Mouse (Mus musculus): ENCODE data around the gene Slc7a7.
"Not testable (repeated sequence)": the region's sequence is repeated elsewhere in the genome, so short reads cannot be mapped to it uniquely, and the experiment has no call there.

Gene Slc7a7

DNA sequence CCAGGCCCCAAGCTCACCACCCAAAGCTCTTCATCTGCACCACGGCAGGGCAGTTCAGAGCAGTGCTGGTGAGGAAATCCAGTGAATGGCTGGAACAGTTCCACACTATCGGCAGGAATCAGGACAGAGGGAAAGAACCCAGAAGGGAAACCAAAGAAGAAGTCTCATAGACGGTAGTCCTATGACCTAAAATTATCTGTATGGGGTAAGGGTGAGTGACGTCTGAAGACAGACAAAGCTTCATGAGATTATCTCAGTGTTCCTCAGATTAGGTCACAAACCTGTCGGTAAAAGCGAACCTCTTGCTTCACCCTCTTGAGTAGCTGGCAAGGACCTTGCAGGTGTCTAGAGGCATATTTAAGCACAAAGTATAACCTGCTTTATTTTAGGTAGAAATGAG, 40.4 kb downstream of the Slc7a7 start:
- DNase-seq (ENCODE audit: low spot score), result no peak

DNA sequence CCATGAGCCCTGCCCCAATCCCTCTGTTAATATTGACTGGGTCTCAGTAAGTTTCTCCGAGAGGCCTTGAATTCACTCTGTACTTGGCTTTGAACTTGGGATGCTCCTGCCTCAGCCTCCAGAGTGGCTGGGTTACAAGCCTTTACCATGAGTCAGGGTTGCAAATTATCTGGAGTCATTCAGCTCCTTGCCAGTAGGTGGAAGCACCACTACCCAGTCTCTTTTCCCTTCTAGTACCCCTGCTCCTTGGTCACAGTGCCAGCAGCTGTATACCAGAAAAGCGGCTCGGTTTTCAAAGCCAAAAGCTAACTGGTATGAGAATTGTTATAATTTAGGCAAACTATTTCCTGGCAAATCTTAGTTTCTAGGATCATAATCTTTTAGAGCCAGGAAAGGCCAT, 41.7 kb downstream of the Slc7a7 start:
- DNase-seq (ENCODE audit: low spot score), result no peak

DNA sequence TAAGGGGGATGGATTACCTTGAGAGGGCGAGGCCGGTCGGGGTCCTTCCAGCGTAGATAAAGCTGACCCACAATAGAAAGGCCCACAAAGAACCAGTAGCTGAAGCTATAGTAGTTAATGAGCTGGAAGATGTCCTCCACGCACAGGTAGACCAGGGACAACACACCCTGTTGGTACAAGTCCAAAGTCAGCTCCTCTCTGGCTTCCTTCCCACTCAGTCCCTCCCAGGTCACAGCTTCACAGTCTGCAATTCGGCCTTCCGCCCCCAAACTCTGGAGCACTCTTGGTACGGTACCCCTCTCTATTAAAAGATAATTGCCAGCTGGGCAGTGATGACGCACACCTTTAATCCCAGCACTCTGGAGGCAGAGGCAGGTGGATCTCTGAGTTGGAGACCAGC, 44.7 kb downstream of the Slc7a7 start:
- DNase-seq (ENCODE audit: low spot score), result no peak

DNA sequence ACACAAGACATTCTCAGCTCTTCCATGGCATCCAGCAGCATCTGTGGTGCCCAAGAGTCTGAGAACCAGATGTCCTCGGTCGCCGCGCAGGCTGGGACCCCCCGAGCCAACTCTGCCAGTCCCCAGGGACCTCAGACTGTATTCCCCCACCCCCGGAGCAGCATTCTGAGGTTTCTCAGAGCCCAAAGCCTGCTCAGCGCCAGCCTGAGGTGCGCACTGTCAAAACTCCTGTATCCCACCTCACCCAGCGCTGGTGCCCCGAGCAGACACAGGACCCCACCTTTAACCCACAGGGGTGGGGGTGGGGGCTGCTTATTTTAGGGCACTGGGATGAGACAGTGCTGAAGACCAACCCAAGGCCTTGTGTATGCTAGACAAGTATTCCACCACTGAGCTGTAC, 46.1 kb downstream of the Slc7a7 start:
- DNase-seq (ENCODE audit: low spot score), result no peak

DNA sequence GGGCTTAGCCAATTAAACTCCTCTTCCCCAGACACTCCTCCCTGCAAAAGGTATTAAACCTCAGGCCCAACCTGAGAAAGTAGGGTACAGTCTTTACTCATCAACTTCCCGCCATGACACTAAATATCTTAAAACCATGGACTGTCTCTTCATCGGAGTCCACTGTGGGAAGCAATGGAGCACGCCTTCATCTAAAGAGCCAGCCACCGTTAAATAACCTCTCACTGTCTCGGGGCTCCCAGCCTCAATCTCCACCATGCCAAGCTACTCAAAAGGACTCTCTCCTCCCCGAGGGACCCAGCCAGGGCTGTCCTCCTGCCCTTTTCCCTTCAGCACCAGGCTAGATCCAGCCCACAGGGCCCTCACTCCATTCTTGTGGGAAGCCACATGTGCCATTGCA, 47.0 kb downstream of the Slc7a7 start:
- DNase-seq (ENCODE audit: low spot score), result no peak

DNA sequence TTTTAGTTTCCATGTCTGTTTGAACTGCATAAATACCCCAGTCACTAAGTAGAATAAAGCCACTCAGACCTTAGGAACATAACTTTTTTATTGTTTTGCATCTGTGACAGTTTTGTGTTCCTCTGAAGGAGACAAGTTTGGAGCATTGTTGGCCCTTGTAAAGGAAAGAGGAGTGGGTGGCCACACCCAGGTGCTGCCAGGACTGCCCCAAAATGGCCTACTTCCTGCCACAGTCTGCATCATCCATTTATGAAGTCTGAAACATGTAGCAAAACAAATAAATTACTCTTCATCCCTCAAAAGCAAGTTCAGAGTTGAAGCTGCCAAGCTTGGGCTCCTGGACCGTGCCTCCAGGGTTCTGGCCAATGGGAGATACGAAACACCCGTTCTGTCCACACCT, 48.2 kb downstream of the Slc7a7 start:
- no peak for DNase-seq (ENCODE audit: low spot score)

DNA sequence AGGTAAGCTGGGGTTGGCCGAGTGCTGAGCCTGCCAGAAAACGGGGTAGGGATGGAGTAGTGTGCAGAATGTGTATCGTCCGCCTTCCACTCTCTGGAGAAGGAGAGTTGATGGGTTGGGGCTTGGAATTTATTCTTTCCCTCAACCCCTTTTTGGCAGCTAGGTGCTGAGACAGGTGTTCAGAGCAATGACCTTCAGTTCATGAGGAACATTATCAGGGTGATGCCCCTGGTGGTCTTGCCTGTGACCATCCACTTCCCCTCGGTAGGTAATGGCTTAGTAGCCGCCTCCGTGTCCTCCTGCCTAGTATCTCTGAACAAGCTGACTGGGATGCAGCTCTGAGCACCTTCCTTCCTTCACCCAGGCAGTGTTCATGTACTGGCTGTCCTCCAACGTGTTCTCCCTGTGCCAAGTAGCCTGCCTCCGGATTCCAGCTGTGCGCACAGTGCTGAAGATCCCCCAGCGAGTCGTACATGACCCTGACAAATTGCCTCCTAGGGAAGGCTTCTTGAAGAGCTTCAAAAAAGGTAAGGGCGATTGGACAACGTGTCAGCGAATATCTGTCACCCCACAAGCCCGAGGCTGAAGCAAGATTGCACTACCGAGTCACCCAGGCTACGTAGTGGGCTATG, 50.0 kb downstream of the Slc7a7 start:
- no peak for DNase-seq (ENCODE audit: low spot score)

DNA sequence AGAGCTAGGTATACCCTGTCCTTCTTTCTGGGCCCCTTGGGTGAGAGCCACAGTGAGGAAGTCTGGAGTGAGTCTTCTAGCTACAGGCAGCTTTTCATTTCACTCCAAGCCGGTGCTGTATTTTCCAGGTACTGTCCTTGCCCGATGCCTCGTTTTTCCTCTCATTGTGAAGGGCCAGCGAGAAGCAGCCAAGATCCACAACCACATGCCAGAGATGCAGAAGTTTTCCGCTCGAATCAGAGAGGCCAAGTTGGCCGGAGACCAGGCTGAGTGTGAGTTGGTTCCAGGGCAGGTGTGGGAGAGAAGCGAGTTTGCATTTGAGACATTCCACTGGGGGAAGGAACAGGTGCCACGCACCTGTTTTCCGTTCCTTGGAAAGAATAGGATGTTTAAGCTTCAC, 51.0 kb downstream of the Slc7a7 start:
- no peak for DNase-seq (ENCODE audit: low spot score)

DNA sequence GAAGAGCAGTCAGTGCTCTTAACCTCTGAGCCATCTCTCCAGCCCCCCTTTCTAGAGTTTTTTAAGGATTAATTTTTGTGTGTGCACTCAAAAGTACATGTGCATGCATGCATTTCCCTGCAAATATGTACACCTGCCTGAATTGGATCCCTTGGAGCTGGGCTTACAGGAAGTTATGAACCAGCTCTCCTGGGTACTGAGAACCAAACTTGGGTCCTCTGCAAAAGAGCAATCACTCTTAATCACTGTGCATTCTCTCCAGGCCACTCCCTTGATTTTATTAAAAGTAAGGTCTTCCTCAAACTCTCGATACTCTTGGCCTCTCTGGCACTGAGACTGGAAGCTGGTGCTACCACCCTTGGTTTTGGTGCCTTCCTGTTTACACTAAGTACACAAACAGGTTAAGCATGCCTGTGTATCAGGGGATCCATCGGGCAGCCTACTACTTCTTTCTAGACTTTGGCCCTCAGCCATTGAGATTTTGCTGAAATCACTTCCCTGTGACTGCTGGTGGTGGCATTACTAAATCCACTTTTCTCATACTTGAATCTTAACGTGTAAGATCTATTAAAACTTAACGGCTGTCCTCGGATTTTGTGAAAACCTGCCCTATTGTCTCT, 52.4 kb downstream of the Slc7a7 start:
- no peak for DNase-seq (ENCODE audit: low spot score)

DNA sequence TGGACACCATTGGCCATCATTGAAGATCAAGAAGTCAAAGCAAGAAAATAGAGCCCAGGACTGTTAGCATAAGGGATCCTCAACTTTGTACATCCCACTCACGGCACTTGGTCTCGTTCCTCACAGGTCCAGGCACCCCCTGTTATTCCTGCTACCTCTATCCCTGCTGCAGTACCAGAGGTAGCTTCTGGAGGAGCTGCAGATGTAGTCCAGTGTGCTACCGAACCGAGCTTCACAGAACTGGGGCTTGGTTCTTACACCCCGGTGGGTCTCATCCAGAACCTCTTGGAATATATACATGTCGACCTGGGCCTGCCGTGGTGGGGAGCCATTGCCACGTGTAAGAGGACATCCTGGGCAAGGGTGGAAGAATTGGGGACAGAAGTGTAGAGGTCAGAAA, 54.4 kb downstream of the Slc7a7 start:
- no peak for DNase-seq (ENCODE audit: low spot score)

DNA sequence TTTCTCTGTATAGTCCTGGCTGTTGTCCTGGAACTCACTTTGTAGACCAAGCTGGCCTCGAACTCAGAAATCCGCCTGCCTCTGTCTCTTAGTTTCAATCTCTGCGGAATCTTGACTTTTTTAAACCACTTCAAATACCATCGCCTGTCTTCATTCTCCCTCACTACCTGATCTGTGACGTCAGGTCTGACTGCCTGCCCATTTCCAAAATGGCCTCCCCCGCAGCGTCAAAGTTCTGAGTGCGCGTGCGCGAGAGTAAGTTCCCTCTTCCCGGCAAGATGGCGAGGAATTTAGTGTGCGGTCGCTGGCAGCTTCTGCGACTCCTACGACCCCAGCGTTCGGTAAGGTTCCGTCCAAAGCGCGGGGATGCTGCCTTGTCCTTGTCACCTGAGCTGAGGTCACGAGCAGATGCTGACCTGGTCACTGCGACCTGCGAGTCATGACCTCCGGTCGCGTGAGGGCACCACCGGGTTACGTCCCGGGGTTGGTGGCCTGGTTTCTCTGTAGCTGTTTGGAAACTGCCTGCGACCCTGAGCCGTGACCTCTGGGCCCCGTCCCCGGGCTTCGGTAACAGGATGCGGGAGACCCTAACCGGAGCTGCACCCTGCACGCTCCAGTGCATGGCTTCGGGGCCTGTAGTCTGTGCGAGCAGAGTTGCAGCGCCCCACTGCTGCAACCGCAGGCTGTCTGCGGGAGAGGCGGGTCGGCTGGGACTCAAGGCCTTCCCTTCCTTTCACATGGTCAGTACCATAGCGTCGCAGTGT, 56.8 kb downstream of the Slc7a7 start, which contains the start of gene Oxa1l:
Gene Oxa1l, plus strand, starts transcription at position 258 of the 764 bp plus-strand sequence.
- peak; percentile 84 for DNase-seq (ENCODE audit: low spot score)

DNA sequence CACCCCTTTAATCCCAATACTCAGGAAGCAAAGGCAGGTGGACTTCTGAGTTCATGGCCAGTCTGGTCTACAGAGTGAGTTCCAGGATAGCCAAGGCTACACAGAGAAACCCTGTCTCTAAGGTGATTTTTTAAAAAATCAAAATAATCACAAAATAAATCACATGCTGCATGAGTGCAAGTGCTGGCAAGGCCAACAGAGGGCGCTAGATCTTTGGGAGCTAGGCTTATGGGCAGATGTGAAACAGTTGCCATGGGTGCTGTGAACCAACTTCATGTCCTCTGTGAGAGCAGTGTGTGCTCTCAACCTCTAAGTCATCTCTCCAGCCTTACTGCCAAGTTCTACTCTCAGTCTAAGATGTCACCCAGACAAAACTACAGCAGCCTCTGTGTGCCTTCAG, 63.2 kb downstream of the Slc7a7 start:
- DNase-seq (ENCODE audit: low spot score), result no peak

DNA sequence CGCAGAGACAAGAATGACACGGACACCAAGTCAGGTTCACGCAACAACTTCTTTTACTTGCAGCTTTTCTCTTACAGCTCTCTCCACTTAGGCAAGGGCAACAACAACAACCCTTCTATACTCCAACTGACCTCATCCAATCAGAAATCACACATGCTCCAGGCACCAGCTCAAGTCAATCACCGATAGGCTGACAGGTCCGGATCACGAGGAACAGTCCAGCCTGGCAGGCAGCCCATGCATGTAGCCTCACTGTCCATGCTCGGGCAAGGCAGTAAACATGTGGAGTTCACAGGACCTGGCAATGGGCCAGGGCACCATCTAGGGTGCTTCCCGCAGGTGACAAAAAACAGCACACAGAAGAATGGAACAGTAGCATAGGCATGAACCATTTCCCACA, 65.3 kb downstream of the Slc7a7 start:
- DNase-seq (ENCODE audit: low spot score), result no peak

DNA sequence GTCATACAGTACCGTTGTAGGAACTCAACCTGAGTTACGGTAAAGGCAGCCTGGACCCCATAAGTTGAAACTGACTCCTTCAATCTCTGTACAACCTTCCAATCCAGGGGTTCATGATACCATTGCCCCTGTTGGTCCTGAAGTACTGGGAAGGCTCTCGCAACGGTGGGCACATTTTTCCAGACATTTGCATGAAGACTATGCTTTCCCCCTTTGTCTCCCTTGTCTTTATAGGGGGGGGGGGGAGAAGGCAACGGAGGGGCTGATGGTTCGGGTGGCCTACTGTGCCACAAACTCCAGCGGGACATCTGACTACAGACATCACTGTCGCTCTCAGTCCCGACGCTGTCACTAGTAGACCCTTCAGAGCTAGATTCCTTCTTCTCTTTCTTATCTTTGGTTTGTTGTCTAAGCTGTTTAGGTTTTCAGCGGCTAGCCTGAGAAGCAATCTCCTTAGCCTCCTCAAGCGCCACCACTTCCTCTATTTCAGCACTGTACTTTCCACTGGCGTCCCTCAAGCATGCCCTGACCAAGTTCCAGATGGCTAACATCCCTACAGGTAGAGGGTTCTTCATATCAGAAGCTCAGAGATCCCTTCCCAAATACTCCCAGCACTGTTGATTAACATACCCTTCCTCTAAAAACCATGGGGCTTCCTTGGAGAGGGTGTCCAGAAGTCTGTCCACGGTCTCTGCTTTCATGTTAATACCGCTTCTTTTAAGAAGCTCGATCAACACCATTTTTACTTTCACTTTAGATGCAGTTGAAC, 66.6 kb downstream of the Slc7a7 start:
- not testable (repeated sequence) for DNase-seq (ENCODE audit: low spot score)

DNA sequence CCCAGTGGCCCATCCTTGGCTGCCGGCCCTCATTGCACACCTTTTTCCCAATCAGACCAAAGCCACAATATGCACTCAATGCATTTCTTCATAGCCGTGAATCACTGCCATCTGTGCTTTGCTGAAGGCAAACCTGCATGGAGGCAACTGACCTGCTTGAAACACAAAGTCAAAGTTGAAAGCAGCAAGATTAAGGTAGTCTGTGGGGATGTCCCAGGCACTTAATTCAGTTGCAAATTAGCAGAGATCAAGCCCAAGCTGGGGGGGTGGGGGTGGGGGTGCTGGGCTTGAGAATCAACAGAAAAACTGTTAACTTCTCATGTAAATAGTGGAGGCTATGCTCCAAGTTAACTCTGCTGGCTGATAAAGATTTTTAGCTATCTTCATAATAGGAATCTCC, 75.8 kb downstream of the Slc7a7 start:
- not testable (repeated sequence) for DNase-seq (ENCODE audit: low spot score)

DNA sequence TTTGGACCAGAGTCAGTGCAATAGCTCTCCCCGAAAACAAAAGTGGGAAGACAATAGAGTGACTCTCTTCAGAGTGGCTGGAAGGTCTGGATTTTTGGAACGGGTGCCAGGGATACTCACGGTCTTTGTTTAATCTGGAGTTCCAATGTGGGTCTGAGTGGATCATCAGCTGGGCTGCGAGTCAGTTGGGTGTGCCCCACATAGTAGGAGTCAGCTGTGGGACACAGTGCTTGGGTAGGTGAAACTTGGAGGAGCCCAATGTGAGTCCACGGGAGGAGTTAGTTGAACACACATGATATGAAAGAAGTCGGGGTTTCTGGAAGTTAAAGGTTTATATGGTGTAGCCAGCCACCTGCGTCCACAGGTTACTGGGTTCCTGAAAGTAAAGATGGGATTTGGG, 76.7 kb downstream of the Slc7a7 start:
- no peak for DNase-seq (ENCODE audit: low spot score)

DNA sequence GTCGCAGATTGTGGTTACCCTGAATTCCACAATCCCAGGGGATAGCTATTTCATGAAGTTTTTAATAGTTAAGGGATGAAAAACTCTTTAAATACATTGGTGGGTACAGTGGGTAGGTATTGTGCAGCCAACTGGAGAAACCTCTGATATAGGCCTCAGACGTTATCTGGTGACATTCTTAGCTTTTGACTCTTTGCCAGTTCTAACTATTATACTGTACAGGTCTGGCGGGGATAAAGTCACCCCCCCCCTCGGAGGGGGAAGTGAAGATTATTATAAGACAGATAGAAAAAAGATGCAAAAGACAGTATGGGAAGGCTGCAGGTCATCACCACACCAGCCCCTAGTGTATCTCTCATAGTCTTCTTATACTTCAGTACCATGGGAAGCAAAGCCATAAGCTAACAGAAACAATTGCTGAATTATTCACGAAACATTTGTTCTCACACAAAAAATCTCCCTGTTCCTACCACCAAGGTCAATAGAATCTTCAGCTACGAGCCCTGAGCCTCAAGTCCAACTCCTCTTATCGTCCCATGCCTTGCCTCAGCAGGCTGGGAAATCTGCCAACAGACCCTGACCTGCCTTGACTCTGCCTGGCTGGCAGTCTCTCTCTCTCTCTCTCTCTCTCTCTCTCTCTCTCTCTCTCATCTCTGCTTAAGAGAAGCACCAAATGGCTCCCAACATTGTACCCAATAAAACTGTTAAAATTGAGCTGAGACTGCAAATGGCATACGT, 84.0 kb downstream of the Slc7a7 start:
- no peak for DNase-seq (ENCODE audit: low spot score)

DNA sequence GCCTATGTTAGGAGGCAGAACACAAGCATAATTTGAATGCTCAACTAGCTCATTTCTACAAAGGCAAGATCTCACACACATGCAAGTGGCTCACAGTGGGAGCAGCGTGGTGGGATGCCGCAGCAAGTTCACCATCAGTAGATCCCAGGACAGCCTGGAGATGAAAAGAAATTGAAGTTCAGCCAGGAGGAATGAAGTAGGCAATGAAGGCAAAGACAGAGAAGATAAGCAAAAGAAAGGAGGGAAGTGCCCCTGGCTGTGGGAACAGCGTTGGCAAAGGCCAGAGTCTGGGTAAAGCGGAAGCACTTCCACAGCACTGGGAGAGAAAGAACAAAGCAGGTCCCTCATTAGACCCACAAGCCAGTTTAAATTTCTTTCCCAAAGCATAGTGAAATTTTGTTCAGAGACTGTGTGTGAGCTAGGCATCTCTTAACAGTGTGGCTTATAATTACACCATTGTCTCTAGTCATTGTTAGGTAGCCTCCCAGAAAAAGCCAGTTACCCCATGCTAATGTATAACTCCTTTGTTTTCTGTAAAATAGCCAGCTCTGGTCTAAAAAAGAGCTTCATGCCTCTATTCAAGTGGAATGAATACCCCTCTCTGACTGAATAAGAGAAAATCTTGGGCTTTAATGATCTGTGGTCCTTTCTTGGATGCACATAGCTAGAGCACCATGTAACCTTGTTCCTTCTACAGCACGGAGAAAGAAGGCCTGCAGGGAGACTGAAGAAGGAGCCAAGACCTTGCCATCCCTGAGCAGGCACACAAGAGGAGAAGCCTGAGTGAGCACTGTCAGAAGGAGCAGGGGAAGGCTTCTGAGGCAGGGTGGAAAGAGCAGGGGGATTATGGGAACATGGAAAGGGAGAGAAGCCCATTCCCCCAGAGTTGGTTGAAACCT, 85.2 kb downstream of the Slc7a7 start:
- no peak for DNase-seq (ENCODE audit: low spot score)

DNA sequence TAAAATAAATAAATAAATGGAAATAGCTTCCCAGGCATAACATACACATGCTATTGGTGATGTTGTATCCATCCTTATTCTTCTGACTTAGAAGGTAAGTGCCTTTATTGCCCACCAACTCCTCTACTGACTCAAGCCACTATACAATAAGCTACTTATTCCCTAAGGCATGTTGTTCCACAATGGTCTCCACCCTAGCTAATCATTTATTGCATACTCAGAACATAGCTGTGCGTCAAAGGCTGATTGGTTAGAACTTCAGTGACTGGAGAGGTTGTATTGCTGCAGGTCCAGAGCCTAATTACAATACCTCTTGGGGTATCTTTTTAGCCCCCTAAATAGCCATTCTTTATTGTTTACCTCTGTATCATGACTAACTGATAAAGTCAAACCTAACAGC, 86.4 kb downstream of the Slc7a7 start:
- DNase-seq (ENCODE audit: low spot score), result no peak

DNA sequence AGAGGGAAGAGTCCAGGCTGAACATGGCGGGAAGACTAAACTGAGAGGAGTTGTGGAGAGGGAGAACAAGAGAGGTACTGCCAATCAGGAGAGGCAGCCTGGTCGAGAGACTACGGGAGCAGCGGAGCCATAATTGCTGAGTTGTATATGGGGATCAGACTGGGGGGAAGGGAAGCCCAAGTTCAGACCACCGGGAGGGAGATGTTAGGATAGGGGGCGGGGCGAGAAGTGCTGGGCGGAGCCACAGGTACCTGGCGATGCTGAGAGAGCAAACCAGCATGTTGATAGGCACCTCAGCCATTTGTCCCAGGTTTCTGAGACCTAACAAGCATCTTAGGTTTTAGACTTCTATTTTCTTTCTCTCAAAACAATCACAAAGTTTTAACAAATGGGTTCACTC, 88.4 kb downstream of the Slc7a7 start:
- DNase-seq (ENCODE audit: low spot score), result no peak

DNA sequence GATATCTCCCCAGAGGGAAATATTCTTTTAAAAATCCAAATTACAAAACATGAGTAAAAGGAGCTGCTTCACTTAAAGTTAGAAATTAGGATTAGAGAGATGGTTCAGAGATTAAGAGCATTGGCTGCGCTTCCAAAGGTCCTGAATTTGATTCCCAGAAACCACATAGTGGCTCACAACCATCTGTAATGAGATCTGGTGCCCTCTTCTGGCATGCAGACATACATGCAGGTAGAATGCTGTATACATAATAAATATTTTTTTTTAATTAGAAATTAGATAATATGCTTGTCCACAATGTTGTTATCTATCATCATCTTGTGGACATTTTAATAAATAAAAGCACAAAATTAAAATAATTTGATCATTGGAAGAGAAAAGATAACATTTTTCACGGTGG, 89.0 kb downstream of the Slc7a7 start:
- DNase-seq (ENCODE audit: low spot score), result no peak

Measured in urinary bladder, postnatal 10 days (tissue).